Mouse (Mus musculus): Measurements from ENCODE around the gene Alms1. TPM values are rescaled to one million over a fixed set of nuclear protein-coding genes. Genes with fewer than 3 reads are reported as not detected.
A peak's percentile ranks its signal among the peaks of the same experiment; 100 is the strongest.

The Alms1 gene
- polyA plus RNA-seq, 1 experiment from 2014 or later = 13.5 TPM

GRCm38 (mm10) chr6:85586805-85587367, 445 bp upstream of the Alms1 start:
- H3K27me3 ChIP-seq (ENCODE audit: control insufficient read depth, insufficient read depth, low read length) = no peaks in the 10 kb centered on the region
- DNase-seq (ENCODE audit: low spot score) (peak; percentile 49), ATAC-seq (replicated peaks; ENCODE audit: low FRiP score) (no peak; the same call in 1 of the 2 replicates)
- H3K9ac ChIP-seq (ENCODE audit: low read length) = no peak overlapping the region; the same call in 1 of the 2 replicates
- H3K36me3 ChIP-seq (ENCODE audit: control insufficient read depth, insufficient read depth, low read length) = no peaks in the 10 kb centered on the region
- peaks cover 6% of the 10 kb centered on the region; the same call in 1 of the 2 replicates for H3K4me1 ChIP-seq (replicated peaks; ENCODE audit: control insufficient read depth, insufficient read depth, low read length)
- H3K4me3 ChIP-seq (ENCODE audit: low read depth, low read length) = peak overlapping the region; percentile 89
- H3K9me3 ChIP-seq (ENCODE audit: control insufficient read depth, low read length) = no peaks in the 10 kb centered on the region
- no peak overlapping the region for H3K27ac ChIP-seq (ENCODE audit: low read depth, low read length)
- H3K4me2 ChIP-seq (ENCODE audit: low read depth, low read length, severe bottlenecking) = peak overlapping the region; percentile 65; the same call in 1 of the 2 replicates
- 25% methylated on average over 9 of the region's 9 CpGs for WGBS

GRCm38 (mm10) chr6:85588164-85588563, 833 bp downstream of the Alms1 start:
- peak overlapping the region; percentile 89 for H3K4me3 ChIP-seq (ENCODE audit: low read depth, low read length)
- ATAC-seq (replicated peaks; ENCODE audit: low FRiP score) = no peak
- peak overlapping the region; percentile 91 for H3K9ac ChIP-seq (ENCODE audit: low read length)
- WGBS = 0% methylated on average over 10 of the region's 10 CpGs
- no peaks in the 10 kb centered on the region for H3K36me3 ChIP-seq (ENCODE audit: control insufficient read depth, insufficient read depth, low read length)
- no peak for DNase-seq (ENCODE audit: low spot score)
- H3K4me2 ChIP-seq (ENCODE audit: low read depth, low read length, severe bottlenecking) = peak overlapping the region; percentile 65
- H3K27me3 ChIP-seq (ENCODE audit: control insufficient read depth, insufficient read depth, low read length) = no peaks in the 10 kb centered on the region
- H3K9me3 ChIP-seq (ENCODE audit: control insufficient read depth, low read length) = no peaks in the 10 kb centered on the region
- H3K27ac ChIP-seq (ENCODE audit: low read depth, low read length) = peak overlapping the region; percentile 80
- peaks cover 6% of the 10 kb centered on the region; the same call in 1 of the 2 replicates for H3K4me1 ChIP-seq (replicated peaks; ENCODE audit: control insufficient read depth, insufficient read depth, low read length)

GRCm38 (mm10) chr6:85588568-85588967, 1.2 kb downstream of the Alms1 start:
- H3K4me1 ChIP-seq (replicated peaks; ENCODE audit: control insufficient read depth, insufficient read depth, low read length) = peaks cover 6% of the 10 kb centered on the region; the same call in 1 of the 2 replicates

GRCm38 (mm10) chr6:85590116-85590515, 2.8 kb downstream of the Alms1 start:
- peaks cover 6% of the 10 kb centered on the region; the same call in 1 of the 2 replicates for H3K4me1 ChIP-seq (replicated peaks; ENCODE audit: control insufficient read depth, insufficient read depth, low read length)
- no peaks in the 10 kb centered on the region for H3K36me3 ChIP-seq (ENCODE audit: control insufficient read depth, insufficient read depth, low read length)
- no peak overlapping the region; the same call in 1 of the 2 replicates for H3K9ac ChIP-seq (ENCODE audit: low read length)
- H3K4me3 ChIP-seq (ENCODE audit: low read depth, low read length) = no peak overlapping the region
- peak overlapping the region; percentile 65; the same call in 1 of the 2 replicates for H3K4me2 ChIP-seq (ENCODE audit: low read depth, low read length, severe bottlenecking)
- H3K27me3 ChIP-seq (ENCODE audit: control insufficient read depth, insufficient read depth, low read length) = no peaks in the 10 kb centered on the region
- WGBS = 60% methylated on average over 2 of the region's 2 CpGs
- ATAC-seq (replicated peaks; ENCODE audit: low FRiP score) (no peak), DNase-seq (ENCODE audit: low spot score) (no peak)
- no peak overlapping the region for H3K27ac ChIP-seq (ENCODE audit: low read depth, low read length)
- no peaks in the 10 kb centered on the region for H3K9me3 ChIP-seq (ENCODE audit: control insufficient read depth, low read length)

More at GRCm38 (mm10) chr6:85588568-85588967, 1.2 kb downstream of the Alms1 start:
- no peak overlapping the region for H3K27ac ChIP-seq (ENCODE audit: low read depth, low read length)
- no peaks in the 10 kb centered on the region for H3K36me3 ChIP-seq (ENCODE audit: control insufficient read depth, insufficient read depth, low read length)
- ATAC-seq (replicated peaks; ENCODE audit: low FRiP score) (no peak), DNase-seq (ENCODE audit: low spot score) (no peak)
- H3K9me3 ChIP-seq (ENCODE audit: control insufficient read depth, low read length) = no peaks in the 10 kb centered on the region
- H3K4me2 ChIP-seq (ENCODE audit: low read depth, low read length, severe bottlenecking) = peak overlapping the region; percentile 65
- WGBS = 12% methylated on average over 4 of the region's 4 CpGs
- no peaks in the 10 kb centered on the region for H3K27me3 ChIP-seq (ENCODE audit: control insufficient read depth, insufficient read depth, low read length)
- H3K9ac ChIP-seq (ENCODE audit: low read length) = peak overlapping the region; percentile 91
- peak overlapping the region; percentile 89 for H3K4me3 ChIP-seq (ENCODE audit: low read depth, low read length)

- Histone ChIP-seq H3K27me3 (ENCODE audit: control insufficient read depth, insufficient read depth, low read length) (no peaks in the 10 kb centered on the region), H3K4me3 (ENCODE audit: low read depth, low read length) (no peak overlapping the region), H3K36me3 (ENCODE audit: control insufficient read depth, insufficient read depth, low read length) (no peaks in the 10 kb centered on the region; the same call in 1 of the 2 replicates), H3K4me2 (ENCODE audit: low read depth, low read length, severe bottlenecking) (no peak overlapping the region), H3K9ac (ENCODE audit: low read length) (no peak overlapping the region), H3K27ac (ENCODE audit: low read depth, low read length) (no peak overlapping the region), H3K4me1 (replicated peaks; ENCODE audit: control insufficient read depth, insufficient read depth, low read length) (no peaks in the 10 kb centered on the region), H3K9me3 (ENCODE audit: control insufficient read depth, low read length) (no peaks in the 10 kb centered on the region)
- DNase-seq (ENCODE audit: low spot score) (no peak), ATAC-seq (replicated peaks; ENCODE audit: low FRiP score) (no peak)
- WGBS = 69% methylated on average over 1 of the region's 1 CpGs
These were observed 12.0 kb downstream of the Alms1 start for GRCm38 (mm10) chr6:85599310-85599709.

- Histone ChIP-seq H3K27ac (ENCODE audit: low read depth, low read length) (no peak overlapping the region), H3K9ac (ENCODE audit: low read length) (no peak overlapping the region), H3K4me1 (replicated peaks; ENCODE audit: control insufficient read depth, insufficient read depth, low read length) (no peaks in the 10 kb centered on the region), H3K27me3 (ENCODE audit: control insufficient read depth, insufficient read depth, low read length) (no peaks in the 10 kb centered on the region), H3K36me3 (ENCODE audit: control insufficient read depth, insufficient read depth, low read length) (peaks cover 17% of the 10 kb centered on the region), H3K9me3 (ENCODE audit: control insufficient read depth, low read length) (no peaks in the 10 kb centered on the region), H3K4me3 (ENCODE audit: low read depth, low read length) (no peak overlapping the region), H3K4me2 (ENCODE audit: low read depth, low read length, severe bottlenecking) (no peak overlapping the region)
- no peak for ATAC-seq (replicated peaks; ENCODE audit: low FRiP score)
- no peak for DNase-seq (ENCODE audit: low spot score)
- 91% methylated on average over 1 of the region's 1 CpGs for WGBS
These were observed 23.2 kb downstream of the Alms1 start for GRCm38 (mm10) chr6:85610511-85610910.

GRCm38 (mm10) chr6:85620826-85621225, 33.5 kb downstream of the Alms1 start:
- Histone ChIP-seq H3K4me2 (ENCODE audit: low read depth, low read length, severe bottlenecking) (no peak overlapping the region), H3K27me3 (ENCODE audit: control insufficient read depth, insufficient read depth, low read length) (no peaks in the 10 kb centered on the region), H3K4me1 (replicated peaks; ENCODE audit: control insufficient read depth, insufficient read depth, low read length) (no peaks in the 10 kb centered on the region), H3K27ac (ENCODE audit: low read depth, low read length) (no peak overlapping the region), H3K9me3 (ENCODE audit: control insufficient read depth, low read length) (no peaks in the 10 kb centered on the region), H3K4me3 (ENCODE audit: low read depth, low read length) (no peak overlapping the region), H3K36me3 (ENCODE audit: control insufficient read depth, insufficient read depth, low read length) (peaks cover 18% of the 10 kb centered on the region), H3K9ac (ENCODE audit: low read length) (no peak overlapping the region)
- ATAC-seq (replicated peaks; ENCODE audit: low FRiP score) (no peak), DNase-seq (ENCODE audit: low spot score) (no peak)
- 93% methylated on average over 4 of the region's 4 CpGs for WGBS

GRCm38 (mm10) chr6:85621600-85621999, 34.3 kb downstream of the Alms1 start:
- no peak for ATAC-seq (replicated peaks; ENCODE audit: low FRiP score)
- H3K36me3 ChIP-seq (ENCODE audit: control insufficient read depth, insufficient read depth, low read length) = peaks cover 16% of the 10 kb centered on the region

GRCm38 (mm10) chr6:85624511-85624910, 37.2 kb downstream of the Alms1 start:
- 94% methylated on average over 4 of the region's 4 CpGs for WGBS
- no peak overlapping the region for H3K9ac ChIP-seq (ENCODE audit: low read length)
- H3K27ac ChIP-seq (ENCODE audit: low read depth, low read length) = no peak overlapping the region
- DNase-seq (ENCODE audit: low spot score) = no peak
- no peak overlapping the region for H3K4me3 ChIP-seq (ENCODE audit: low read depth, low read length)
- no peaks in the 10 kb centered on the region for H3K4me1 ChIP-seq (replicated peaks; ENCODE audit: control insufficient read depth, insufficient read depth, low read length)
- H3K36me3 ChIP-seq (ENCODE audit: control insufficient read depth, insufficient read depth, low read length) = peaks cover 24% of the 10 kb centered on the region
- no peaks in the 10 kb centered on the region for H3K27me3 ChIP-seq (ENCODE audit: control insufficient read depth, insufficient read depth, low read length)
- ATAC-seq (replicated peaks; ENCODE audit: low FRiP score) = no peak
- H3K9me3 ChIP-seq (ENCODE audit: control insufficient read depth, low read length) = no peaks in the 10 kb centered on the region
- H3K4me2 ChIP-seq (ENCODE audit: low read depth, low read length, severe bottlenecking) = no peak overlapping the region

More at GRCm38 (mm10) chr6:85621600-85621999, 34.3 kb downstream of the Alms1 start:
- Histone ChIP-seq H3K27ac (ENCODE audit: low read depth, low read length) (no peak overlapping the region), H3K27me3 (ENCODE audit: control insufficient read depth, insufficient read depth, low read length) (no peaks in the 10 kb centered on the region), H3K4me2 (ENCODE audit: low read depth, low read length, severe bottlenecking) (no peak overlapping the region), H3K4me1 (replicated peaks; ENCODE audit: control insufficient read depth, insufficient read depth, low read length) (no peaks in the 10 kb centered on the region), H3K4me3 (ENCODE audit: low read depth, low read length) (no peak overlapping the region), H3K9ac (ENCODE audit: low read length) (no peak overlapping the region), H3K9me3 (ENCODE audit: control insufficient read depth, low read length) (no peaks in the 10 kb centered on the region)
- WGBS = 88% methylated on average over 5 of the region's 5 CpGs
- no peak for DNase-seq (ENCODE audit: low spot score)
